In the genomic region with DNA sequence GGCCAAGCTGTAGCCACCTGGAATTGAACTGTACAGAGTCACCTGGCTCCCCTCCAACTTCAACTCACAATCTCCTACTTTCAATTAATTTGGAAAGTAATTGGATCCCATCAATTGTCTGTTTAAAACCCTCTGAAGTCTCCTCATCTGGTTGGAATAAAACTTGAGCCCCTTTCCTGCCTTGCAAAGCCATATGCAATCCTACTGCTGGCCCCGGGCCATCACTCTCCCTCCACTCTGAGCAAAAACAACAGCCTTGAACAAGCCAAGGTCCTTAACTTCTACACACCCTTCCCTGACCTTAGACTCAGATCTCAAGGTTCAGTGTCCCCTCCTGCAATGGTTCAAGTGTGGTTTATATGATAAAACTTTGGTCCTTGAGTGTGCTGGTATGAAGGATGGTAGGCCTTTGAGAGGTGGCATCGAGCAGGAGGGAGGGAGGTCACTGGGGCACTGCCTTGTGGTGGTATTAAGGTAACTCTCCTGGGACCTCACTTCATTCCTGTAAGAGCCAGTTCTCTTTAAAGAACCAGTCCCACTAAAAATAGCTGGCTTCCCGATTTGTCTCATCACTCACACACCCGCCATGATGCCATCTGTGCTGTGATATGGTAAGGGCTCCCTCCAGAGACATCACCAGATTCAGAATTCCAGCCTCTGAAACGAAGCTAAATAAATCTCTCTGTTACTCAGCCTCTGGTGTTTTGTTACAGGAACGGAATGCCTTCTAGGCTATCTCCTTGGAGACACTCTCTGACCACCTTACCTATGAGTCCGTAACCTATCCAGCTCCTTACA, we compare ENCODE assay signal across 10 mouse cellular contexts.
DNase-seq lines count a peak whose midpoint lies in the region; ATAC-seq and TF ChIP-seq lines count a peak whose summit lies in the region.
"Had no signal": no experiment of that assay in that cellular context is flagged by ENCODE, and none has a peak within 500 bp of the region (broad histone marks: within the 10 kb centered on the region; RNA-seq: fewer than 3 reads in every experiment).

No protein-coding gene starts in this region.

- intact Hi-C loops in left cerebral cortex, postnatal 4 days (cut with DNase I) = no loop called here

- H3K9ac ChIP-seq in forebrain, postnatal 0 days = no peak overlapping the region
- no peak overlapping the region for H3K9ac ChIP-seq in forebrain, embryonic 15.5 days (replicated peaks)
- no peak overlapping the region for H3K9ac ChIP-seq in limb, embryonic 13.5 days
- no peak overlapping the region for H3K9ac ChIP-seq in midbrain, embryonic 13.5 days (replicated peaks)
- H3K9ac ChIP-seq: neural tube, embryonic 12.5 days had no signal

- no peaks in the 10 kb centered on the region for H3K9me3 ChIP-seq in forebrain, postnatal 0 days (ENCODE audit: low read length)
- no peaks in the 10 kb centered on the region for H3K9me3 ChIP-seq in forebrain, embryonic 15.5 days
- H3K9me3 ChIP-seq in limb, embryonic 13.5 days = no peaks in the 10 kb centered on the region
- no peaks in the 10 kb centered on the region for H3K9me3 ChIP-seq in midbrain, embryonic 13.5 days
- H3K9me3 ChIP-seq: neural tube, embryonic 12.5 days had no signal

- peak; percentile 49 for DNase-seq in forebrain, postnatal 0 days
- peak; percentile 74 to 76 for DNase-seq in left cerebral cortex, adult 18-20 months (ENCODE audit: low spot score in 2 of 2)
- no peak for DNase-seq in left cerebral cortex, postnatal 4 days
- DNase-seq in cerebellum, adult 9-11 months = peak; percentile 82
- no peak for DNase-seq in urinary bladder, adult 2 months (ENCODE audit: low spot score)

- no peaks in the 10 kb centered on the region for H3K27me3 ChIP-seq in forebrain, postnatal 0 days (ENCODE audit: insufficient read depth, low read length)
- H3K27me3 ChIP-seq in forebrain, embryonic 15.5 days = no peaks in the 10 kb centered on the region
- H3K27me3 ChIP-seq in limb, embryonic 13.5 days = no peaks in the 10 kb centered on the region
- no peaks in the 10 kb centered on the region for H3K27me3 ChIP-seq in midbrain, embryonic 13.5 days
- H3K27me3 ChIP-seq: neural tube, embryonic 12.5 days had no signal

- TF ChIP-seq CTCF in forebrain, postnatal 0 days (IDR thresholded peaks at IDR 0.05; ENCODE audit: low read depth) = no peak

- H3K4me3 ChIP-seq in forebrain, postnatal 0 days (ENCODE audit: low read depth, low read length) = no peak overlapping the region
- no peak overlapping the region for H3K4me3 ChIP-seq in forebrain, embryonic 15.5 days
- H3K4me3 ChIP-seq in limb, embryonic 13.5 days = no peak overlapping the region
- no peak overlapping the region for H3K4me3 ChIP-seq in midbrain, embryonic 13.5 days (replicated peaks)
- H3K4me3 ChIP-seq: neural tube, embryonic 12.5 days had no signal

- no peaks in the 10 kb centered on the region for H3K36me3 ChIP-seq in forebrain, postnatal 0 days (ENCODE audit: insufficient read depth)
- no peaks in the 10 kb centered on the region for H3K36me3 ChIP-seq in forebrain, embryonic 15.5 days
- no peaks in the 10 kb centered on the region for H3K36me3 ChIP-seq in limb, embryonic 13.5 days
- H3K36me3 ChIP-seq in midbrain, embryonic 13.5 days = no peaks in the 10 kb centered on the region
- H3K36me3 ChIP-seq: neural tube, embryonic 12.5 days had no signal

- no peak overlapping the region for H3K27ac ChIP-seq in forebrain, postnatal 0 days (ENCODE audit: low read depth, low read length)
- H3K27ac ChIP-seq in forebrain, embryonic 15.5 days (replicated peaks) = no peak overlapping the region; the same call in 1 of the 2 replicates
- peak overlapping the region; percentile 22; the same call in 1 of the 2 replicates for H3K27ac ChIP-seq in limb, embryonic 13.5 days
- H3K27ac ChIP-seq in midbrain, embryonic 13.5 days = no peak overlapping the region
- H3K27ac ChIP-seq: neural tube, embryonic 12.5 days had no signal

- 61% methylated on average over 7 of the region's 7 CpGs for WGBS in forebrain, postnatal 0 days
- WGBS in forebrain, embryonic 15.5 days = 72% methylated on average over 7 of the region's 7 CpGs
- WGBS in limb, embryonic 13.5 days = 60% methylated on average over 7 of the region's 7 CpGs
- 83% methylated on average over 7 of the region's 7 CpGs for WGBS in midbrain, embryonic 13.5 days

- H3K4me1 ChIP-seq in forebrain, postnatal 0 days (ENCODE audit: insufficient read depth) = no peaks in the 10 kb centered on the region
- H3K4me1 ChIP-seq in forebrain, embryonic 15.5 days = peaks cover 14% of the 10 kb centered on the region; the same call in 1 of the 2 replicates
- H3K4me1 ChIP-seq in limb, embryonic 13.5 days = peaks cover 62% of the 10 kb centered on the region
- peaks cover 9% of the 10 kb centered on the region for H3K4me1 ChIP-seq in midbrain, embryonic 13.5 days (replicated peaks)

- no peak overlapping the region for H3K4me2 ChIP-seq in forebrain, postnatal 0 days (ENCODE audit: low read depth)
- H3K4me2 ChIP-seq in forebrain, embryonic 15.5 days (replicated peaks) = no peak overlapping the region
- H3K4me2 ChIP-seq in limb, embryonic 13.5 days (replicated peaks) = no peak overlapping the region
- H3K4me2 ChIP-seq in midbrain, embryonic 13.5 days (replicated peaks) = no peak overlapping the region
- H3K4me2 ChIP-seq: neural tube, embryonic 12.5 days had no signal

- peak; percentile 44; the same call in 1 of the 2 replicates for ATAC-seq in forebrain, postnatal 0 days
- ATAC-seq in forebrain, embryonic 15.5 days (replicated peaks) = no peak
- no peak for ATAC-seq in limb, embryonic 13.5 days (ENCODE audit: low FRiP score, low read depth)
- no peak for ATAC-seq in midbrain, embryonic 13.5 days
- ATAC-seq: intestine, embryonic 16.5 days had no signal

Comparison
In these comparisons a context has a peak if more than half of its experiments do, and no peak if none do; other contexts are left out.
1. DNase-seq: peak in forebrain, postnatal 0 days (single experiment), left cerebral cortex, adult 18-20 months (2 of 2) and cerebellum, adult 9-11 months (single experiment); none in left cerebral cortex, postnatal 4 days (single experiment) and urinary bladder, adult 2 months (single experiment).